Mouse (Mus musculus): Measurements from ENCODE around the gene Cd3eap.
A peak's percentile ranks its signal among the peaks of the same experiment; 100 is the strongest.

Cd3eap gene

DNA sequence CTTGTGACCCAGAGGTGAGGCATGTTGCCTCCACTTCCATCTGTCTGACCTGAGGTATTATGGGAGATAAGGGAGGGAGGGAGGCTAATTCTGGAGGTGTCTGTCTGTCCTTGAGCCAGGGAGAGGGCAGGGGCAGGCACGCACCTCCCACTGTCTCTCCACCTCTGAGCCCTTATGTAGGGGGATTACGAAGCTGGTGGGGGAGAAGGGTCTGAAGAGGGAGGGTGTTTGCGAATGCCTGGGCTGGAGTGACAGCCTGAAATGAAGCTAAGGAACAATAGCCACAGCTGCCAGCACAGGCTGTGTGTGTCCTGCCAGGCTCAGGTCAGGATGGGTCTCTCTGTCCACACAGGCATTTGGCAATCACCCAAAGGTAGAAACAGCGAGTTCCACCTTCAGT lies 3.0 kb upstream of the Cd3eap start:
- DNase-seq (ENCODE audit: low spot score in 2 of 2) = no peak

DNA sequence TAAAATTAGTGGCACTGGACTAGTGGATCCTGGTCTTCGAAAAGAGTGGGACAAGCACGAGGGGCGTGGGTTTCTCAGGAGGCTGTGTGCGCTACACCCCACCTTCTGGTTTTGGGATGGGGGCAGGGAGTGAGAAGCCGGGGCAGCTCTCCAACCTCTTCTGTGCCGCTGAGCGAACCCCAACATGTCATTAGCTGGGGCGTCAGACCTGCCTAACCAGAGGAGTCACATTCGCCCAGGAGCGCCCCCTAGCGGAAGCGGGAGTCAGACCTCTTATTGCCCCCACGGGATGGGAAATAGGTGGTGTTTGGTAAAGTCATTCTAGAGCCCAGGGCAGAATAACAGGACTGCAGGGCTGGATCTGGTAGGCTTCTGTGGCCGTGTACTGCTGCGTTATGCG lies 2.4 kb upstream of the Cd3eap start:
- DNase-seq (ENCODE audit: low spot score in 2 of 2) = peak in 1 of 2 experiments; percentile 63

DNA sequence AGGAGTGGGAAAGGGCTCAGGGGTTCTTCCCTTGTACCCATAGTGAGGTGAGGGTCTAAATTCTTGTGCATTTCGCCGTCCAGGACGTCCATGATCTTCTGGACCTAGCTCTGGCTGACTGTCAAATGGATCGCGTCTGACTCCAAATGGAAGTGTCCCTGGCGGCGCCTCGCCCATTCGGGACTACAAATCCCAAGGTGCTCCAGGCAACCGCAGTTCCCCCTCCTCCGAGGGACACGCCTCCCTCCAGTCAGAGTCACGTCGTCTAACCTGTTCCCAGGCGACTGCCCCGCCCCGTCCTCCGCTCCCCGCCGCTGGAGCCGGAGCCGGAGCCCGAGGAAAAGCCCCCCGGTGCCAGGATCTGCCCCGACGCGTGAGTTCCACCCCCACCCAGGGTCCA lies 1.7 kb upstream of the Cd3eap start:
- DNase-seq (ENCODE audit: low spot score in 2 of 2) = peak; percentile 47 to 69

DNA sequence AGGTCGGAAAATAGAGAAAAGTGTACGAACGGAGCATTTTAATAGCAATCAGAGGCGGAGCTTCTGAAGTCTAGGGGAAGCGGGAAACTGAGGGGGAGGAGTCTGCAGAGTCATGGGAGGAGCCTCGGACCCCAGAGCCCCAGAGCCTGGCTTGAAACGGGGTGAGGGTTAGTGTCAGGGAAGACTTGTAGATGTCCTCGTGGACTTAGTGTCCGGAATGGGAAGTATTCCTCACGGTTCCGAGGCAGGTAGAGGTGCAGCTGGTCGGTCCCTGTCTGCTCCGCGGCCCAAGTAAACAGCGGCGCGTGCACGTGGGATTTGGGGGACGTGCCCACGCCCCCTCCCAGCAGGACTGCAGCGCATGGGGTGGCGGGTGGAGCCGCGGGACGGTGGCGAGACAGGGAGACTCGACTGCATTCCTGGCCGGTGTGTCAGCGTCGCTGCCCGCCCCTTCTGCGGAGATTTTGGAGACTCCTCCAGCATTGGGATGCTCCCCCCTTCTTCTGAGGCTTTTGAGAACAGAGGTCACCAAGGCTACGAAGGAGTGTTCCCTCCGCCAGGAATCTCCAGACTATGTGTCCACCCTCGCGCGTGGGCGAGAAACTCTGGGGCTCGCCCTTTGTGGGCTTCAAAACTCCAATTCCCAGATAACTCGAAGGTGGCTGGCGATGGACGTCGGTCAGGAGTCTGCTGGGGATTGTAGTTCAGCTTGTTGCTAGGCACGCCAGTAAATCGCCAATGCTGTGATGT lies 784 bp upstream of the Cd3eap start:
- peak in 1 of 2 experiments; percentile 53 for DNase-seq (ENCODE audit: low spot score in 2 of 2)

DNA sequence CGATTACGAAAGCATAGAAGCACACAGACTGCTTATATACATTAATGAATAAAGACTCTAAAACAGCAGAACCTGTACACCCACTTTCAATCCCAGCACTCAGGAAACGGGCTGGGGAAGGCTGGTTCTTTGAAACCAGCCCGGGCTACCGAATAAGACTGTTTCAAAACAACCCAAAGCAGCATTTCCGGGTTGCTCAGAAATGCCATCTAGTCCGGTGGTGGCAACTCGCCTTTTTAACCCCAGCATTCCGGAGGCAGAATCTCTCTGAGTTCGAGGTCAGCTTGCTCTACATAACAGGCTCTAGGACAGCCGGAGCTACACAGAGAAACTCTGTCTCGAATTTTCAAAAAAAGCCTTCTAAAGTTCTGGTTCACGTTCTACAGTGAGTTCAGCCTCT lies 649 bp downstream of the Cd3eap start:
- DNase-seq (ENCODE audit: low spot score in 2 of 2) = no peak

DNA sequence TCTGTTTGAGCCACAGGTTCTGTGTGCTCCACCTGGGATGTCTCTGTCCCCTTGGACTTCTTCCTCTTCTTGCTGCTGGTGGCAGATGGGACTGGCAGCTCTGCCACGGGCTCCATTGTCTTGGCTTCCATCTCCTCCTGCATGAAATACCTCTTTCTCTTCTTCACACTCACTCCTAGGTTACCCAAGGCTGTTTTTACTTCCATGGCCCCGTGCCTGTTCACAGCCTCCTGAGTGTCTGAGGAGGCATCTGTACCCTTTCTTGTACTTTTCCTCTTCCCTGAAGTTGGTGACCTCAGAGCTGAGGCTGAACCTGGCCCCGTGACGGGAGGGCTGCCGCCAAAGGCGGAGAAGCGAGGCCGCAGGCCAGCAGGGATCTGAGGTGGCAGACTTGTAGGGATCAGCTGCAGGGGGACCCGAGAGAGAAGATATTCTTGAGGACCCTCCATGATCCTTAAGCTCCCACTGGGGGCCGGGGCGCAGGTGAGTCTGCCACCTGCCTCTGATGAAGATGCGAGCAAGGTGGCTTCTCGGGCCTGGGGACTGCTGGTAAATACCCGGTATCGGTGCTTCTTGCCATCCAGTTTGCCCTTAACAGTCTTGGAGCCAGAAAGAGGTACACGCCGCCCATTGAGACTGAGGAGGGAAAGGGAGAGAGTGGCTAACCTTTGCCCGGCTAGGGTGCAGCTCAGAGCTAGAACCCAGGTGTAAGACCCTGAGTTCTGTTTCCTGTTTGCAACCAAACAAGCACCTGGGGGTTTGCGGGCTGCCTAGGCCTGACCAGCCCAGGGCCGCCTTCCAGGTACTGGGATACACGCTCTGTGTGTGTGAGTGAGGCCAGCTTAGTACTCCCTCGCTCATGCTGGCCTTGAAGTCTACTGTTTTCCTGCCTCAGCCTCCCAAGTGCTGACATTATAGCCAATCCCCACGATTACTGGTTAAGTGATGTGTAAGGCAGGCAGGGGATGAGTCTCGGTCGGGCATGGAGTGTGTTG lies 1.6 kb downstream of the Cd3eap start:
- DNase-seq (ENCODE audit: low spot score in 2 of 2) = no peak

DNA sequence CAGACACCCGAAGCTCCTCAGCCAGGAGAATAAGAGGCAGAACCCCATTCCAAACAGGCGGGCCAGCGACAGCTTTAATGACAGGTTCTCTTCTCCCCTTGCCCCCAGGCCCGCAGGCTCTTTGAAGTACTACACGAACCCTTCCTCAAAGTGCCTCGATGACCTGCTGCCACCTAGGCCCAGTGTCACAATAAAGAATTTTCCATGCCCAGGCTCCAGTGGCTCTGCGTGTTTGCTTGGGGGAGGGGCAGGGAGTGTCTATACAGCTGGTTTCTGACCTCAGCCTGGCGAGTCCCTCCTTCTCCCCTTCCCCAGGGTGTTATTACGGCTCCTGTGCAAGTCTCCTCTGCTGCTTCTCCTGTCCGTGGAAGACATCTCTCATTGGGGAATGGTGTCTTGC lies 3.0 kb downstream of the Cd3eap start:
- no peak for DNase-seq (ENCODE audit: low spot score in 2 of 2)

DNA sequence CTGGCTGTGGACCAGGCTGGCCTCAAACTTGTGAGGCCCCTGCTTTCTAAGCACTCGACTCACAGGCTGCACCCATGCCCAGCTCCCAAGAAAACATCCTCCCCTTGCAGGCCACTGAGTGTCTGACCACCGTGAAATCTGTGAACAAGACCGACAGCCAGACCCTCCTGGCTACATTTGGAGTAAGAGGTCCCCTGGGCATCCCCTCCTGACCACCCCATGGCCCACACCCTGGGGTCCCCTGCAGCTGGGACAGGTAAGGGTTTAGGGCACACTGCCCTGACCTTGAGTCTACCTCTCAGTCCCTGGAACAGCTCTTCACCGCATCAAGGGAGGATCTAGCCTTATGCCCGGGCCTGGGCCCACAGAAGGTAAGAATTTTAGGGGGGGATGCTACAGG lies 4.3 kb downstream of the Cd3eap start:
- no peak for DNase-seq (ENCODE audit: low spot score in 2 of 2)

DNA sequence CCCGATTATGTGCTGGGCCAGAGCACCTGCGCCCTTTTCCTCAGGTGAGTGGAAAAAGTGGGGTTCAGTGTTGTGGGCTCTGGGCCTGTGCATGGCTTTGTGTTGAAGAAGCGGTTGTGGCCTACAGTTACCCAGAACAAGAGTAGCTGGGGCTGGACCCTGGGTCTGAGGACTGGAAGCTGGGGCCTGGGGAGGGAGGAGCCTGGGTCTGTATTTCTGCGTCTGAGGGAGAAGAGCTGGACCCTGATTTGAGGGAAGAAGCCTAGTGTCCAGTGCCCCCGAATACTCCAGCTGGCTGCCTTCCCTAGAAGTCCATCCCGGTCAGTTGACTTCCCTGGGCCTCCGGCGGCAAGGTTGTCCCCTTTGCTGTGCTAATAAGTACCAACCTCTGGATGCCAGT lies 9.1 kb downstream of the Cd3eap start:
- no peak for DNase-seq (ENCODE audit: low spot score in 2 of 2)

DNA sequence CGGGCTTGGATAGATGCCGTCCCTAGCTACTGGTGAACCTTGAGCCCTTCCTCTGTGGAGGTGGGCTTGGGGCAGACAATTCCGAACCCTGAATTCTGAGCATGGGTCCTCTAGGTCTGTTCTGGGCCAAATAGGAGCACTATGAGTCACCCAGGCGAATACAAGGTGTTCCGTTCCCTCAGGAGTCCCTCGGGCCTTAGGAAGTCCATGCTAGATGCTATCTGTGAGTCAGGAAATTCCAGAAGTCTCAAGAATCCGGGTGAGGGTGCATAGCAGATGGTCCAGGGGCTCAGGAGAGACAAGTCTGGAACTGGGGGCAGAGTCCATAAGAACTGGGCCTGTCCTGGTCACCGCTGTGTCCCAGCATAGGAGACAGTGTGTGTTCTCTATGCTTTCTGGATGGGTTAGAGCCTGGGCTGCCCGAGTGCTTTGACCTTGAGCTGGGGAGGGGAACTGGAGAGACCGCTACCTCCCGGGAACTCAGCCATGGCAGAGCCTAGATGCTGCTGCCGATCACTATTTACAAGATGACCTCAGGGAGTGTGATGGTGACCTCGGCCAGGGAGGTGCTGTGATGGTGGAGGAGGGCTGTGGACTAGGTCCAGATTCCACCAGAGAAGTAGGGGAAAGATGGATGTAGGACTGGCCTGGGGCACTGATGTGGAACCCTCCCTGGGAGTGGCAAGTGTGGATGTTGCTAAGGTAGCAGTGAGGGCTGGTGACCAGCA lies 9.9 kb downstream of the Cd3eap start:
- DNase-seq (ENCODE audit: low spot score in 2 of 2) = no peak

DNA sequence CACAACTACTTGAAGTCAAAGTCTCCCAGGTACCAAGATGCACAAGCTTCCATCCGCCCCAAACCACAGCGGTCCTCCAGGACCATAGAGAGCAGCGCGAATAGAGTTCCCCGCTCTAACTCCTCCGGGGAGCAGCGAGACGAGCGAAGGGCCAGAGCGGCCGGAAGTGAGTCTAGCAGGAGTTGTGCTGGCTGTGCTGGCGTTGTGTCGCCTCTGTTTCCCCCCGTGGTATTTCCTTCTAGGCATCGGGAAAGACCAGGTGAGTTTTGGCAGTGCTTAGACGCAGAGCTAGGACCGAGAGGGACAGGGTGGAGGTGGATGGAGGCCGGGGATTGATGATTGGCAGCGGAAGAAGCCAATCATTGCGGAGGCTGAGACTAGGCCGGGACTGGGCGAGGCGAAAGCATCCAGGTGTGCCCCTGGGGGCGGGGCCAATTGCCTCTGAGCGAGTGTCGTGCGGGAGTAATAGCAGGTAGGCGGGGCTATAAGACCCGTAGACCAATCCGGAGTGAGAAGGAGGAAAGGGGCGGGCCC lies 14.3 kb downstream of the Cd3eap start:
- DNase-seq (ENCODE audit: low spot score in 2 of 2) = peak; percentile 83 to 92

DNA sequence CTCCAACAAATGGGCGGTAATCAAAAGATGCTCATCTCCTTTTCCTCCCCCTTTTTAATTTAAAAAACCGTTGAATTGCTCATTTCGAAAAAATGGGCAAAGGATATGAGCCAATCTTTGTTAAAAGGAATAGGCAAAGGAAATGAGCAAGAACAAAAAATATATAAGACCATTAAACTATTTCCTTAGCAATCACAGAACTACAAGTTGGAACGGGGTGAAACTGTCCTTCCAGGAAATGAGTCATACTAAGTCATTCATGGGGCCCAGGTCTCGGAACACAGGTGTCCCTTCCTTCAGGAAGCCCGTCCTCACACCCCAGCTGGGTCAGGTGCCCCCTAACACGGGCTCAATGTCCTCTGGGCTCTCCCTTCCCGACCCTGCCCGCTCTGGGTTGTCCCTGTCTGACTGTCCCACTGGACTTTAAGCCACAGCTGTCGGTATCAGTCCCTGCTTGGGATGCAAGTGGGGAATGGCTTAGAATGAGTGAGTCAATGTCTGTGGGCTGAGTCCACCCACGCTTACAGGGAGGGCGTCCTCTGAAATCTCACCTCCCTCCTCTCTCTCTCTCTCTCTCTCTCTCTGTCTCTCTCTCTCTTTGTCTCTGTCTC lies 14.9 kb downstream of the Cd3eap start, which contains the start of gene Ercc1:
TSS of gene Ercc1 (plus strand) at position 542 of the 611 bp plus-strand sequence.
- no peak for DNase-seq (ENCODE audit: low spot score in 2 of 2)

DNA sequence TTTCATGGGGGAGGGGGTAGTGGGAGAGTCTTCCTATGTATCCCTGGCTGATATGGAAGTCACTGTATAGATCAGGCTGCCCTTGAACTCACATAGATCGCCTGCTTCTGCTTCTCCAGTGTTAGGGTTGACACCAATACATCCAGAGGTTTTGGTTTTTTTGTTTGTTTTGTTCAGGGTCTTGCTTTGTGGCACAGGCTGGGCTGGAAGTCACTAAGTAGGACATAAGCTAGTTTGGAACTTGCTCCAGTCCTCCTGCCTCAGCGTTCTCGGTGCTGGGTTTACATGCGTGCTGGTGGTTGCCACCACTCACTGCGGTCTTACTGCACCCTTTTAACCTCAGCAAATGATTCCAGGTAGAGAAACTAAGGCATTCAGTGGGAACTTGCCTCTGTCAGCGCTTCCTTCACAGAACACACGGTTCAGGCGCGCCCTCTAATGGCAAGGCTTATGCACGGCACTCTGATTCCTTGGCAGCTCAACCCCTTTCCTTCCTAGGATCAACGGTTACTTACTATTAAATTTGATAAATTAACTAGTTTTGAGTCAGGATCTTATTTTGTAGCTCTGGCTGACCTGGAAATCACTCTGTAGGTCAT lies 16.0 kb downstream of the Cd3eap start:
- DNase-seq (ENCODE audit: low spot score in 2 of 2) = peak in 1 of 2 experiments; percentile 67

DNA sequence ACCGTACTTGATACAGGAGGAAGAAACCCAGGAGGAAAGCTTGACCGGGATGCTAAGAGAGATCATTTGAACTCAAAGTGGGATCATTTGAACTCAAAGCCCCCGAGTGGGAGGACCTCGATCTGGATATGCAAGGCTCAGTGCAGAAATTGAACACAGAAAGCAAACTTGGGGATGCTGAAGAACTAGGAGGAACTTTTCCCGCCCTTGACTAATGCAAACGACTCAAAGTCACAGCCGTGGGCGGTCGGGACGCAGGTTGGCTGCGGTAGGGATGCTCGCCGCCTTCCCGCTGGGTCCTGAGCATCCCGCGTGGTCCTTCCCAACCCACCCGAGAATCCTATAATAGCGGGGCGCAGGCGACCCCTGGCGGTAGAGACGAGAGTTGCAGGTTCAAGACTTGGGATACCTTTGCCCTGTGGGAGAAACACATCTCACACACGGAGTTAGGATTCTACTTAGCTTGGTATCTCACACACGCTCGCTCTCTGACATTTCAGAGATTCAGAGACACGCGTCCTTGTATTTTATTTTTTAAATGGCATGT lies 16.7 kb downstream of the Cd3eap start:
- DNase-seq (ENCODE audit: low spot score in 2 of 2) = peak; percentile 86 to 91

DNA sequence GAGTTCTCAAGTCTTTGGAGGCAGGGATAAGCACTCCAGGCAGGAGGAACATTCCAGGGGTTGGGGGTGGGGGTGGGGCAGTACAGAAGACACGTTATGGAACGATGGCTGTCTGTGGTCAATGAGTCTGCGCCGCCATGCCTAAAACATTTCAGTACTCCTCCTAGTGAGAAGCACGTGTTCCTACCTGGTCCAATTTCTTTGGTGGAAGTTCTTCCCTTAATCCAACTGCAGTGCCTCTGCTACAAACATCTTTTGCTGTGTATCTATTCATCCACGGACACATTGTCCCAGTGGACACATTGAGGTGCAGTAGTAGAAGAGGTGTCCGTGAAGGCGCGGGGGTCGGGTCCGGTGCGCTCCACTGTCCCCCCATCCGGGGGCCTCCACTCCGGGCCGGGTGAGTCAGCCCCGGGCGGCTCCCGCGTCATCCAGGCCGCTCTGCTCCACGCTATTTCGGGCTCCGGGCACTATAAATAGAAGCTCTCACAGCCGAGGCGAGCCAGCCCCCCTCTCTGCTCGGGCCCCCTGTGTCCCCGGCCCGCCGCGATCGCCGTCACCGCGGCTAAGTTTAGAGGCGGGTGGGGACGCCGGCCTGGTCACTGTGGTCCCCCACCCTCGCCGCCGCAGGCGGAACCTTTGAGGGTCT lies 17.4 kb downstream of the Cd3eap start:
- DNase-seq (ENCODE audit: low spot score in 2 of 2) = no peak

DNA sequence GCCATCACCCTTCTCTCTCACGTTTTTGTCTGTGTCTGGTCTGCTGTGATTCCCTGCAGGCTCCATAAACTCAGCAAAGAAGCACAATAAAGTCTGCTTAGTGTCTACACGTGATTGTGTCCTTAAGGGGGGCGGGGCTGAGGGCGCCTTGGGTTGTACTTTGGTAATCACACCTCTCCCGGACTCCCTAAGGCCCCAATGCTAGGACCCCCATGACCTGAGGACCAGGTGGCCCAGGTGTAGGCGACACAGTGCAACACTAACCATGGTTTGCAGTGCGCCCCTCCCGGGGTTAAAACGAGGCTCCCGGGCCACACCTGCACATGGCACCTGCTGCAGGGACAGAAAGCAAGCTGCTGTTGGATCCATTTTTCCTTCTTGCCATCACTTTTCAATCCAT lies 18.0 kb downstream of the Cd3eap start:
- DNase-seq (ENCODE audit: low spot score in 2 of 2) = no peak

DNA sequence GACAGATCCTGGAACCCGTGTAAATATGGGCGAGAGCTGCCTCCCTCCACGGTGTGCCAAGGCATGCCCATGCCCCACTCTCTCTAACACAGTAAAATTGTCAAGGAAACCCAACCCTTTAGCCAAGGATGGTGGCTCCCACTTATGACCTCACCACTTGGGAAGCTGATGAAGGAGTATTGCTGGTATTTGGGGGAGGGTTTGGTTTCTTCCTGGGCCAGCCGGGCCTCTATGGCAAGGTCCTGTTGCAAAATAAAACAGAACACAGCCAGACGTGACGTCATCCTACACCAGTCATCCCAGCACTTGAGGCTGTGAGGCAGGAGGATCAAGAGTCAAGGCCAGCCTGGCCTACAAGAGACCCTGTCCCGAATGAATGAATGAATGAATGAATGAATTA lies 20.7 kb downstream of the Cd3eap start:
- DNase-seq (ENCODE audit: low spot score in 2 of 2) = no peak

DNA sequence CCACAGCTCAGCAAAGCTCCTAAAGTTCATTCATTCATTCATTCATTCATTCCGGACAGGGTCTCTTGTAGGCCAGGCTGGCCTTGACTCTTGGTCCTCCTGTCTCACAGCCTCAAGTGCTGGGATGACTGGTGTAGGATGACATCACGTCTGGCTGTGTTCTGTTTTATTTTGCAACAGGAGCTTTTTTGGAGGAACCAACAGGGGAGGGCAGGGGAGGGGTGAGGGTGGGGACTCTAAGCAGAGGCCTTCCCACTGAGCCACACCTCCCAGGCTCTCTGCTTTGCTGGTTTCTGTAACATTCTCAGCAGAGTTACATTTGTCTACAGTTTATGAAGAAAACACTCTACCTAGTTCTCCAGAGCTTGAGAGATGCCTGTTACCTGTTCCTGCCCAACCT lies 21.2 kb downstream of the Cd3eap start:
- DNase-seq (ENCODE audit: low spot score in 2 of 2) = no peak

DNA sequence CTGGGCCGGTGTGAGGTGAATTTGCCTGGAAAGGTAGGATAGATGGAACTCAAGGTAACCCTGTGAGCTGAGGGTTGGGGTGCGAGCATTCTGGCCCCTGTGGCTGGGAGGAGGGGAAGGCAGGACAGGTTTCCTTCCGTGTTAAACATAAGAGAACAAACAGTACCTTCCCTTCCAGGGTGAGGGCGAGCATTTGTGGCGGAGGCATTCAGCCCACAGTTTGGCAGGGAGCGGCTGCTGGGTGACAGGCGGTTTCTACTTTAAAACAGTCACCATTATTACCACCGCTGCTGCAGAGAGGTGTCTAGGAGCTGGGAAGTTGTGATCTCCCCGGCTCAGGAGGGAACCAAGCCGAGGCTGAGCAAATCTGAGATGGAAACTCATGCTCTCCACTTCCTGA lies 22.2 kb downstream of the Cd3eap start:
- DNase-seq (ENCODE audit: low spot score in 2 of 2) = no peak

DNA sequence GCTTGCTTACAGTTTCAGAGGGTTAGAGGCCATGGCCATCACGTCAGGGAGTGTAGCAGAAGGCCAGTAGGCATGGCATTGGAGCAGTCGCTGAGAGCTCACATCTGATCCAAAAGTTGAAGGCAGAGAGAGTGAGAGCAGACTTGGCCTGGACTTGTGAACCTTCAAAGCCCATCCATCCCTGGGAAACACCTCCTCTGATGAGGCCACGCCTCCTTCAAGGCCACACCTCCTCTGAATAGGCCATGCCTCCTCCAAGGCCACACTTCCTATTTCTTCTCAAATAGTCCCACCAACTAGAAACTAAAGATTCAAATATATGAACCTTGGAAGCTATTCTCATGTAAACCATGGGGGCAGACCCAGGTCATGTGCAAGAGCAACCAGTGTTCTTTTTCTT lies 23.7 kb downstream of the Cd3eap start:
- DNase-seq (ENCODE audit: low spot score in 2 of 2) = no peak
